Mouse (Mus musculus) monocyte, adult 2 months (primary cell): Measurements from ENCODE around the gene Cnih2.

Experiments
- DNase-seq, 2 experiments: peaks; one replicate each; pipeline ENCODE4 v3.0.0; 2022; ENCODE audit warnings: low spot score in 2 of 2, low read depth in 1 of 2

The Cnih2 gene

DNA sequence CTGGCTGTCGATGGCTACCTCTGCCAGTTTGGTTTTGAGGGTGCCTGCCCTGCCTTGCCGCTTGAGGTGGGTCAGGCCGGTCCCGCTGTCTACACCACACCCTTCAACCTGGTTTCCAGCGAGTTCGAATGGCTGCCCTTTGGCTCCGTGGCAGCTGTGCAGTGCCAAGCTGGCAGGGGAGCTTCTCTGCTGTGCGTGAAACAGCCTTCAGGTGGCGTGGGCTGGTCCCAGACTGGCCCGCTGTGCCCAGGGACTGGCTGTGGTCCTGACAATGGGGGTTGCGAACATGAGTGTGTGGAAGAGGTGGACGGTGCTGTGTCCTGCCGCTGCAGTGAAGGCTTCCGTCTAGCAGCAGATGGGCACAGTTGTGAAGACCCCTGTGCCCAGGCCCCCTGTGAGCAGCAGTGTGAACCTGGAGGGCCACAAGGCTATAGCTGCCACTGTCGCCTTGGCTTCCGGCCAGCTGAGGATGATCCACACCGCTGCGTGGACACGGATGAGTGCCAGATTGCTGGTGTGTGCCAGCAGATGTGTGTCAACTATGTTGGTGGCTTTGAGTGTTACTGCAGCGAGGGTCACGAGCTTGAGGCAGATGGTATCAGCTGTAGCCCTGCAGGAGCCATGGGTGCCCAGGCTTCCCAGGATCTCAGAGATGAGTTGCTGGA, 29.6 kb downstream of the Cnih2 start:
- DNase-seq = no peak

DNA sequence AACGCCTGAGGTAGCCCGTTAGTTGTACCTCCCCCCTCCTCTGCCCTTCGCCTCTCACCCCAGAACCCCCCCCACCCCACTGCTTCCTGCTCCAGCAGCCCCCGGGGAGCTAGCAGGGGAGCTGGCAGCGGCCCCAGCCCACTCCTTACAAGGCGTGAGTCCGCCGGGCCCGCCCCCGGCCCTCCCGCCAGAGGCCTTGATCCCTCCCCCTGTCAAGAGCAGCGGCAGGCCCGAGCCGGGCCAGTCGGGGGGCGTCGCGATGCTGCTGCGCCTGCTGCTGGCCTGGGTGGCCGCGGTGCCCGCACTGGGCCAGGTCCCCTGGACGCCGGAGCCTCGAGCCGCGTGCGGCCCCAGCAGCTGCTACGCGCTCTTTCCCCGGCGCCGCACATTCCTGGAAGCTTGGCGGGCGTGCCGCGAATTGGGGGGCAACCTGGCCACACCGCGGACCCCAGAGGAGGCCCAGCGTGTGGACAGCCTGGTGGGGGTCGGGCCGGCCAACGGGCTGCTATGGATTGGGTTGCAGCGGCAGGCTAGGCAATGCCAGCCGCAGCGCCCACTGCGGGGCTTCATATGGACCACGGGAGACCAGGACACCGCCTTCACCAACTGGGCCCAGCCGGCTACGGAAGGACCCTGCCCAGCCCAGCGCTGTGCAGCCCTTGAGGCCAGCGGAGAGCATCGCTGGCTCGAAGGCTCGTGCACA, 30.3 kb downstream of the Cnih2 start, which contains the start of gene Cd248:
Cd248 (plus strand) TSS at position 212 of the 703 bp plus-strand sequence.
- DNase-seq = no peak

DNA sequence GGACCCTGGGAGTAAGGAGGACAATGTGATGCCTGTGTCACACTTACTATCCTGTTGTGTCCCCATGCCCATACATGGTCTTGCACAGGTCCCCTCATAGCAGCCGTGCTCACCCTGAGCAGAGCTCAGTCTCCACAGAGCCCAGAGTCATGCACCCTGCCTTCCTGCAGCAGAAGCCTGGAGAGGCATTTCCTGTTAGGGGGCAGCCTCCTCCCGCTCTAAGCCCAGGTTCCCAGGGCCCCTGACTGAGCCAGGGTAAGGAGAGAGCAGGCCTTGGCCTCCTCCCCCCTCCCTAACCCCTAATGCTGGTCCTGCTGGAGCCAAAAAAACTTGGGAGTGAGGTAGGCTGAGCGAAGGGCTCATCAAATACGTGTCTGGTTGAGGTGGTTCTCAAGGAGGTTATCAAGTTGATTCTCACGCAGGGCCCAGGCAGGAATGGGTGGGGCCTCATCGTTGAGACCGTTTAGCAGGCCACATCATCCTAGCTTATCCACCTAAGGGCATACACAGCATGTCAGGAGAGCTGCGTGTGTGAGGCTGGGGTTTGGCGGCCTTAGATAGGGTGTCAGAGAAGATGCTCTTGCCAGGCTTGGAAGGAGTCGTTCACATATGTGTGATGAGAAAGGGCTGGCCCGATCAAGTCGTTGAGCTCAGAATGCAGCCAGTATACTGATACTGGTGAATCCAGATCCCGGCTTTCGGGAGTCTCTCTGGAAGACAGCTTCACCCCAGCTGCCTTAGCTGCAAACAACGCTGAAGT, 31.1 kb downstream of the Cnih2 start:
- no peak for DNase-seq

DNA sequence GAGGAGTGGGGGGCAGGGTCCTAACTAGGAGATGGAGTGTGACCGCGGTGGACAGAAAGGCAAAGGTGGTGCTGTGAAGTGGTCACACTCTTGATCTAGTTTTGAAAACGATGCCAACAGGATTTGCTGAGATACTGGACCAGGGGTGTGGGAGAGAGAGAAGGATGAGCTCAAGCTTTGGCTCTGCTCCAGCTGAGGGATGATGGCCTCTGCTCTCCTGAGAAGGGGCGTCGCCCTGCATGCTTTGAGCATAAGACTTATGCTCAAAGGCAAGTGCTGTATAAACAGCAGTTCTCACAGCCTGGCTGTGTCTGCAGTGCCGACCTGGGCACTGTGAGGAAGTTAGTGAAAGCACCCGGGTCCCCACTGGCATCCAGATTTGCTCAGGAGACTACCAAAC, 33.2 kb downstream of the Cnih2 start:
- no peak for DNase-seq

DNA sequence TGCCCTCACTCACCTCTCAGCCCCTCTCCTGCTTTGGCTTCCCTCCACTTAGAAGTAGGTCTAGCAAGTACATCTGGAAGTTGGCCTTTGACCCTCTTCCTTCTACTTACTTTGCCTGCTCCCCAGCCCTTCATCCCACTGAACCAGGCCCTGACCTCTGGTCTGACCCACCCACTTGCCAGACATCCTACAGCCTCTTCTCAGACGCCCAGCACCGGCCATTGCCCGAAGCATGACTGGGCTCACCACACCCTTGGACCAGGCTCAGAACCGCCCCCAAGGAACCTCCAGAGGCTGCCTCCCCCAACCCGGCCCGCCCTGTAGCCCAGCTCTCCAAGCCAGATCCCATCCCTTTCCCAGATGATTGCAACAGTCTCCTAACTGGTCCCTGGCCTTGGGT, 35.9 kb downstream of the Cnih2 start:
- no peak for DNase-seq

DNA sequence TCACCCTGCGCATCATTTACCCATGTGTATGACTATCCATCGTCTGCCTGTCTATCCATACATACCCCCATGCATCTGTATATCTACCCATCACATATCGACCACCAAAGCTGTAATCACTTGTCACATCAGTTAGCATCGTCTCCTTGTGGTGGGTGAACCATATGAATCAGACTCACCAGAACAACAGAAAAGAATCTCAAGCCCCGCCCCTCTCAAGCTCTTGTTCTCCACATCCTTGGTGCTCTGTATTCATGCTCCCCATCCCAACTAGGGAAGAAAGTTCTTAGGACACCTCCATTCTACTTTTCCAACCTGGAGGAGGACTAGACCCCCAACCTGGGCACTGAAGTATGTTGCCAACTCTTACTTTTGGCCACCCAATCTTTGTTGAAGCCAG, 36.3 kb downstream of the Cnih2 start:
- DNase-seq = no peak

DNA sequence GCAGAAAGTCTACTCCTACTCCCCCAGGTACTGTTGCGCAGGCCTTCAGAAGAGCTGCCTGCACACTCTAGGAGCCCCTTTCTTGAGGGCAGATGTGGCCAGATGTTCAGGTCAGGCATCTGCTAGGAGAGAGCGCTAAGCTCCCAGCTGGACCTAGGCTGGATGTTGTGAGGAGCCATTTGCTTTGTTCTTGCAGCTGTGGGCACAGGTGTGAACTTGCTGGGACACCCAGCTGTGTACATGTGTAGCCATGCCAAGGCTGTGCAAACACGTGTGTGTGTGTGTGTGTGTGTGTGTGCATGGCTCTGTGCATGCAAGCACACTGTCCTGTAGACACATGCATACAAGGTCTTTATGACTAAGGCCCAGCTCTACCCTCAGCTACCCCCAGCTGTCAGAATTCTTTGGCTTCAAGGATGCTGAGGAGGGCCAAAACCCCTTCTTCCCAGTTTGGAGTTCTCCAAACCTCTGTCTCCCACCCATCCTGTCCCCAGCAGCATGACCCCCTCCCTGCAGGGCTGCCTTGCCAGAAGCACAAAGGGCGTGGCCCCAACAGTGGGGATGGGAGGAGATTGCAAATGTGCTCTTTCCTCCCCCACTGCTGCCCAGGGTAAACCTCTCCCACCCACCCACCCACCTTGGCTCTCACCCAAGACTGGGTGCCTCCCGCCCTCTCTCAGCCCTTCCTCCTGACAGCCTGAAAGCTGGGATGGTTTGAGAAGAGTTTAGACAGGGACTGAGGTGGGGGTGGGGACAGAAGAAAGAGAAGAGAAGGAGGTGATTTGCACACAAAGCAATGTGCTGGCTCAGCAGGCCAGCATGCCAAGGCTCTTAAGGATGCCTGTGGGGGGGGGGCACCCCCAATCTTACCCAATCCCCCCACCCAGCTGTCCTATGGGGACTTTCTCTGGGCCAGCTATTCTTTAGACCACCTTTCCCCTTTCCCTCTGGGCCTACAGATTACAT, 37.7 kb downstream of the Cnih2 start:
- no peak for DNase-seq

DNA sequence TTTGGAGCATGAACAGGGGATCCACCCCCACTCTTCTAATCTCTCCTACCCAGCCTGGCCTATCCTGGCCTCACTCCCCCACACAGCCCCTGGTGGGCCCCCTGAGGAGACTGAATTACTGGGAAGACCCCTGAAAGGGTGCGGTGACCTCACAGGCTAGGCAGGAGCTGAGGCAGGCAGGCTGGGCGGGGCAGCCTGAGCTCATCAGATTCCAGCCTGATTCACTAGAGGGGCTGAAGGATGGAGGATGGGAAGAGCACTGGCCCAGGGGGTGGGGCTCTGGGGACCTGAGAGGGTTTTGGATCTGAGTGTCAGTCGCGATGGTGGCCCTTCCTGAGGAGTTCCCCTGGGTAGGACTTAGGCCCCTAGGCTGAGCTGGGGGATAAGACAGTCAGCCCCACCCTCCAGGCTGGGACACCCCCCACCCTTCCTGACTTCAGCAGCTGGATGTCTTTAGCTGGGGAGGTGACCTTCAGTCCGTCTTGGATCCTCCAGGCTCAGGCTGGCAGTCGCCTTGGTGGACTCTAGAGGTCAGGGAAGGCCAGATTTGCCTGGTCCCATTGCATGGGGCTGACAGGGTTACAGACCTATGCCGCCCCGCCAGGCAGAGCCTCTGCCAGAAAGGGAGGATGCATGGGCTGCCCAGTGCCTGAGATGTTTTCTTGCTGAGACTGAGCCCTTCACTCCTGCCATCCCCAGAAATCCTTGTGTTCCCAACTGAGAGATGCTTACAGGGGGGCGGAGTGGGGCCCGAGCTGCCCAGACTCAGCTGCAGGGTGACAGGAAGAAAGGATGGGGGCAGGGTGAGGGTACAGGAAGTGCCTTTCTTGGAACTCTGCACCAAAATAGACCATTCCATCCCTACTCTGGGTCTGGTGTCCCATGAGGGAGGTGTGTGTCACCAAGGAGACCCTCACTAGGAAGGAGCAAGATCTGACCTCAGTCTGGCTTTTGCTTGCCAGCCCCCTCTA, 39.2 kb downstream of the Cnih2 start:
- DNase-seq = no peak

DNA sequence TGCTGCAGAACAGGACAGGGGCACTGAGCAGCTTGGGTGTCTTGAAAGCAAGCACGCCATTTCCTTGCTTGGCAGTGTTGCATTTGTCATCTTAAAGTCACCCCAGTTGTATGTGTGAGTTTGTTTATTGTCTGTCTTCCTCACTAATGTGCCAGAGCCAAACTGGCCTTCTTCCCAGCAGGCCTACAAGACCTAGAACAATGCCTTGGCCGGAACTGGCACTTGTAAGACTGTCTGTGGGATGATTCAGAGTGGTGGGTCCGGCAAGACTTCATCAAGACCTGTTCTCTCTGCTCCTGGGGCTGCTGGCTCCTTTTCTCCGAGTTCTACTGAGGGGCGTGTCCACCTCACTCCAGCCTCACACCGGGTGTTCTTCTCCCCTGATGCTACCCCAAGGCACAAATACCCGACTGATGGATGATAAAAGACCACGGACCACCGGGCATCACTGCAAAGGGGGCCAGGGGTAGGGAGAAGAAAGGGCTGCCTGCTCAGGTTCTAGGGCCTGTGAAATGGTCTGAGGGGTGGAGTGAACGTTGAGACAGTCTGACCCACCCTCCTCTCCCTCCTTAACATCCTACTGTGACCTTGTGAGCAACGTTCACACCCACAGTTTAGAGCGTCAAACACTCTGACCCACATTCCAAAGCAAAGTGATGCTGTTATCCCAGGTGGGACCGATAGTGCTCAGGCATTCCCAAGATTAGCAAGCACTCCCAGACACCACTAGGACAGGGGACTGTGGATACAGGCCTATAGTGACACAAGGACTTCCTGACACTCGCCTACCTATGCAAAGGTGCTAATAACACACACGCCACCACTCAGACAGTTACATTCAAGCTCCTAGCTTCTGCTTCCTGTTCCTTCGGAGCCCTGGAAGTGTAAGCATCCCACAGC, 40.2 kb downstream of the Cnih2 start:
- no peak for DNase-seq

DNA sequence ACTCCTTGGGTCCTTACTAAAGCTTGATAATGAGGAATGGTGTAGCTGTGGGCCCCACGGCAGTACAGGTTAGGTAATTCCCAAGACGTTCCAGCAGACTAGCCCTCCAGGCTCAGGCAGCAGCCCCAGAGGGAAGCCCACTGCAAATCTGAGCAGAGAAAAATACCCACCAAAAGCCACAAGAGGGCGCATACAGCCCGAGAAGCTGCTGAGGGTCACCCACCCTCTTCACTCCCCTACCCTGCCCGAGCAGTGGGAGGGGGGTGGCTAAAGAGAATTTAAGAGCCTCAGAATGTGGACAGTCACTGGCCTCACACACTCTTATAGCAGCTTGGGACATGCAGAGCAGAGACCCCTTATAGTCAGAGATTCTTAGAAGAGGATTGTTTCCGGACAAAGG, 42.1 kb downstream of the Cnih2 start:
- DNase-seq = no peak

DNA sequence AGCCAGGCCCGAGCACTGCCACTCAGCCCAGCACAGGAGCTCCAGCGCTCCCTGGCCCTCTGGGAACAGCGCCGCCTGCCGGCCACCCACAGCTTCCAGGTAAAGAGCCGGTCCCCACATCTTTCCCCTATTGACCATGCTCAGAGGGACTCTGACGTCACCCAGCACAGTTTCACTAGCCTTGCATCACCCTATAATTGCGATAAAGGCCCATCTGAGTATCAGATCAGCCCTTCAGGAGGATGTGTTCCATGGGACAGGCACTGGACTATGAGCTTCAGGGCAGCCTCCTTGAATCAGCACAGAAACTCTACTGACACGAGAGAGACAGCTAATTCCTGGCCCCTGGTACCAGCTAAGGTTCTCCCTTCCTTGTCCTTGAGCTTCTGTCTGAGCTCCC, 44.4 kb downstream of the Cnih2 start:
- DNase-seq = no peak

DNA sequence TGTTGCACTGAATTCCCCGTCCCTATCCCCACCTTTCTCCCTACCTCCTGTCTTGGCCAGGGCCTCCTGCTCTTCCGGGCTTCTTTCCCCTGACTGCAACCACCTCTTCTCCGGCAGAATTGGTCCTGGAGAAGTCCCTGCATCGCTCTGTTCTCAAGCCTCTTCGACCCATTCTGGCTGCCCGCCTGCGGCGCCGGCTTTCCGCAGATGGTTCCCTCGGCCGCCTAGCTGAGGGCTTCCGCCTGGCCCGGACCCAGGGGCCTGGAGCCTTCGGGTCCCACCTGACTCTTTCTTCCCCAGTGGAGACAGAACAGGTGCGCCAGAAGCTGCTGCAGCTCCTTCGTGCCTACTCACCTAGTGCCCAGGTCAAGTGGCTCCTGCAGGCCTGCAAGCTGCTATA, 45.5 kb downstream of the Cnih2 start:
- no peak for DNase-seq

DNA sequence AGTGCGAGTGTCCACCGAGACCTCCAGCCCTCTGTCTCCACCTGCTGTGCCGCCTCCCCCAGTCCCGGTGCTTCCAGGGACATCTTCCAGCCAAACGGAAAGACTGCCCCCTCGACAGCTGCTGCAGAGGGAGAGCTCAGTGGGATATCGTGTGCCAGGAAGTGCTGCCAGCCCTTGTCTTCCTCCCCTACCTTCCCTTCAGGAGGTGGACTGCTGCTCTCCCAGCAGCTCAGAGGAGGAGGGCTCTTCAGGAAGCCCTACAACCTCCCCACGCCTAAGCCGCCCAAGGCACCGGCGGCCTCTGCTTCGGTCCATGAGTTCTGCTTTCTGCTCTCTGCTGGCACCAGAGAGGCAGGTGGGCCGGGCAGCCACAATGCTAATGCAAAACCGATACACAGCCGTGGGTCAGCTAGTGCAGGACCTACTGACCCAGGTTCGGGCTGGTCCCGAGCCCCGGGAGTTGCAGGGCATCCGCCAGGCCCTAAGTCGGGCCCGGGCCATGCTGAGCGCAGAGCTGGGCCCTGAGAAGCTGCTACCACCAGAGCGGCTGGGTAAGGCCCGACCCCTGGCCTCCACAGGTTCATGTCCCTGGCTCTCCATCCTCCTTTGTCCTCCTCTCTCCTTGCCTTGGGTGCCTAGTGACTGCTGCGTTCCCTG, 46.0 kb downstream of the Cnih2 start:
- no peak for DNase-seq

DNA sequence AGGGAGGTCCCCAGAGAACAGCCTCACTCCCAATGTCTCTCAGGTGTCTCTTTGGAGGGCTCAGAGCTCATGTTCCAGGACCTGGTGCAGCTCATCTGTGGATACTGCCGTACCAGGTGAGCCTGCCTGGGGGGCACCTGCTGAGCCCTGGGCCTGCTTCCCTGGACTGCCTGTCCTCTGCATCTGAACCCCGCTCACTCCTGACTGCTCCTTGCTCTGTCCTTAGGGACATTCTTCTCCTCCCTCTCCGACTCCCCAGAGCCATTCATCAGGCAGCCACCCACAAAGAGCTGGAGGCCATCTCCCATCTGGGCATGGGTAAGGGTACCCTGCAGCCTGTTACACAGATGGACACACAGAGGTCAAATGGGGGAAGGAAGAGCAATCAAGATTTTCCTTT, 46.8 kb downstream of the Cnih2 start:
- no peak for DNase-seq

DNA sequence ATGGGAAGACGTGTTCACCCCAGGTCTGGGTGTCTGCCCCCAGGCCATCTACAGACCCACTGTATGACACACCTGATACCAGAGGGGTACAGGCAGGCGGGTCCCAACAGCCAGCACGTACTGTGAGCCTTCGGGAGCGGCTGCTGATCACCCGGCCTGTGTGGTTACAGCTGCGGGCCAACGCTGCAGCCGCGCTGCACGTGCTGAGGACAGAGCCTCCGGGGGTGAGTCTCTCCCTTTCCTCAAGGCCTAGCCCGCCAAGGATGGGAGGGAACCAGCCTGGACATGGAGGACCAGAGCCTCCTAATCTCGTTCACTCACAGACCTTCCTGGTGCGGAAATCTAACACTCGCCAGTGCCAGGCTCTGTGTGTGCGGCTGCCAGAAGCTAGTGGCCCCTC, 47.3 kb downstream of the Cnih2 start:
- no peak for DNase-seq

DNA sequence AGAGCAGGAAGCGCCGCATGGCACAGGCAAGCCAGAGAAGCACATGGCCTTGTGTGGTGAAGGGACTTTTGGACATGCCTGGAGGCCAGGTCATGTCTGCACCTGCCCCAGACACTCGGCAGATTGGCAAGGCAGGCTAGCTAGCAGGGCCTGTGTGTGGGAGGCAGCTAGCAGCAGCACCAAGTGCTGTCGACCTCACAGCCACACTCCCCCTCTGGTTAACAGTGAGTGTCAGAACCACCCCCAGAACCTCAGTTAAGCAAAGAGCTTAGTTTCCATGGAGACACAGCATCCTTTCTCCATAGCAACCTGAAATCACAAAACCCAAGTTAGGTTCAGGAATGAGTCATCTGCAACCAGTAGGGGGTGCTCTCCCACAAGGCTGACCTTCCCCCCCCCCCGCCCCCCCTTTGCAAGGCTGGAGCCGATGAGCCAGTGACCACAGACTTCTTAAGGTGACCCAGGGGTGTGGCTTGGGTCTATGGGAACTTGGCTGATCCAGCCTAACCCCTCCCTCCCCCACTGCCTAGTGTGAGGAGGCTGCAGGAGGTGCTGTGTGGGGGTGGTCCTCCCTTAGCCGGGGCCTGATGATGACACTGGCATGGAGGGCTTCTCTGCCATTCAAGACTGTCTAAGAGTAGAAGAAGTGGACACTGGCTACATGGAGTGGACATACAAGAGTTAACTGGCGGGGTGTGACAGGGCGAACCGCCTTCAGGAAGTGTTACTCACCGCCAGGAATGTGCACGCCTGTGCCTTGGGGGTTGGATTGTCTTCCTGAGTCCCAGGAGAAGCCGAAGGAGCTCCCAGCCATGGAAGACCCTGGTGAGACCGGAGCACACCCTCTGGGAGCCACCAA, 48.0 kb downstream of the Cnih2 start, which contains the start of gene Rin1:
Rin1 (plus strand) TSS at position 435 of the 859 bp plus-strand sequence.
- no peak for DNase-seq

DNA sequence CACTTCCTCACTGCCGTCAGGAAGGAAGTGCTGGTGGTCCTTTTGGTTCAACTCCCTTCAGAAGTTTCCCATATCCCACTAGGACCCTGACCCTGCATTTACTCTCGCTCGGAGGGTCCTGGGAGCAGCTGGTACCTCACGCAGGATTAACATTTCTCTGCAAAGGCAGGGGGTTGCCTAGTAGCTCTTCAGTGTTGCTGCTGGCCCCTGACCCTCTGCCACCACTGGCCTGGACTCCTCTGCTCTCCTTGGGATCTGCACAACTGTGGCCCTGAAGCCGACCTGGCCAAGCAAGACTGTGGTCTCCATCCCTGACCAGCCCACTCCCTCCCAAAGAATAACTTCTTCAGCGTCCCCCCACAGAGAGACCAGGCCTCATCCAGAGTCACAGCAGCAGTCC, 49.0 kb downstream of the Cnih2 start:
- DNase-seq = no peak
